Mouse (Mus musculus) adrenal gland (tissue): ENCODE data around the gene Slc39a10.

Experiments used
- intact Hi-C: fragments of 180-260 bp; cut with DNase I; formaldehyde crosslinking; loops from one replicate; pipeline ENCODE4 v1.15.1; 2025
- long read RNA-seq, 2 experiments: library from polyadenylated mRNA; unstranded; transcript quantifications; one replicate each; pipeline ENCODE4 v2.0.0; 2020; ENCODE audit warnings: borderline replicate concordance in 1 of 2; ENCODE audit not compliant: insufficient replicate concordance in 1 of 2

Gene Slc39a10
- long read RNA-seq, experiment 1, full-length matches to known transcripts: 2 of 7 reads
- long read RNA-seq, experiment 1, partial matches to known transcripts: 5 of 7 reads
- long read RNA-seq, experiment 1, other reads (novel, unspliced or antisense): 0 of 7 reads
- long read RNA-seq, experiment 2, full-length matches to known transcripts: 4 of 18 reads
- long read RNA-seq, experiment 2, partial matches to known transcripts: 6 of 18 reads
- long read RNA-seq, experiment 2, other reads (novel, unspliced or antisense): 8 of 18 reads

DNA sequence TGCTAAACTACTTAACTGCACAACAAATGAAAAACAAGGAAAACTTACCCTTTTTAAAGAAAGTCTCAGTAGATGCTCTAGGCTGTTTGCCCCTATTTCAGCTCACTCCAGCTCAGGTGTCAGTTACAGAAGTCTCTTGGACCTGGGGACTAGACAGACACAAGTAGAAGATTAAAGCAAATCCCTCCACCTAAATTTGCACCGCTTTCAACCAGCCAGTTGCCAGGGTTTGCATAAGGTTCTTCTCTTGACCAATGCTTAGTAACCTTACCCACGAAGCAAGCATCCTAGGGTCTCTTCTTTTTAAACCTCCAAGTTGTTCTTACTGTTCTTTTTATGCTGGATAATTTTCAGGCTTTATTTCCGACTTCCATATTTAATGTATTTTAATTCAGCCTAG is at the start of gene Slc39a10:
Gene Slc39a10, minus strand, starts transcription at position 101 of the 400 bp plus-strand sequence.
- intact Hi-C loops: no loop called here

- intact Hi-C loops: no loop called here
Measured at GRCm38 (mm10) chr1:46939295-46939694, 46.6 kb upstream of the Slc39a10 start.

DNA sequence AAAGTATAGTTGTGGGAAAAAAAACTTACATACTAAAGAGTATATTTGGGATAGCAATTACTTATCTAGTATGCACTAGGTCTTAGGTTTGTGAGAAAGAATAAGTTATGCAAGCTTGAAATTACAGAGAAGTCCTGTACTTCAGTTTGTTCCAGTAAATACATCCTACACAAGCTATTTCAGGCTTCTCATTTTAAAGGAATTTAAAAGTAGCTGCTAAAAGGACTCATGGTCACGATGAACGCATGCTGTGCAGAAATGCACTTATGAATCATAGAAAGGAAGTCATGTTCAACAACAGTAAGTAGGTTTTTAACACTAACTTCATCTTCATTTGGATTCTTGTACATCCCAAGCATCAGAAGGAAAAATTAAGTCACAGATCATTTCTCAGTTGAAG is 45.0 kb upstream of the Slc39a10 start:
- intact Hi-C loops: no loop called here

DNA sequence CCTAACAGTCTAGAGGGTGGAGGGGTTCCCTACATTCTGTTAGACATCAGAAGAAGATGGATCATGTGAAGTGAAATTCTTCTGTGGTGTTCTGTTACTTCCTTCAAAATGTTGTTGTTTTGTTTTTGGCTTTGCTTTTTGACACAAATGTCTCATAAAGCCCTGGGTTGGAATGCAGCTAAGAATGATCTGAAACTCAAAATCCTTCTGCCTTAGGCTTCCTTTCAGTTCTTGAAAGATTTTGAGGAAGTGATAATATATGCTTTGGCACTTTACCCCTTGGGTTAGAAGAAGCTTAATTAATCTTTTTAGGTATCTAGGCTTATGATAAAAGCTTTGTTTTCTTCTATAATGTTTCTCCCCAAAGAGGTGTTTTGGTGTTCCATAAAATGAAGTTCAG is 34.5 kb upstream of the Slc39a10 start:
- intact Hi-C loops: no loop called here

GRCm38 (mm10) chr1:46926239-46926638 is 33.6 kb upstream of the Slc39a10 start:
- intact Hi-C loops: no loop called here

- intact Hi-C loops: no loop called here
Measured at GRCm38 (mm10) chr1:46924992-46925391, 32.3 kb upstream of the Slc39a10 start.

DNA sequence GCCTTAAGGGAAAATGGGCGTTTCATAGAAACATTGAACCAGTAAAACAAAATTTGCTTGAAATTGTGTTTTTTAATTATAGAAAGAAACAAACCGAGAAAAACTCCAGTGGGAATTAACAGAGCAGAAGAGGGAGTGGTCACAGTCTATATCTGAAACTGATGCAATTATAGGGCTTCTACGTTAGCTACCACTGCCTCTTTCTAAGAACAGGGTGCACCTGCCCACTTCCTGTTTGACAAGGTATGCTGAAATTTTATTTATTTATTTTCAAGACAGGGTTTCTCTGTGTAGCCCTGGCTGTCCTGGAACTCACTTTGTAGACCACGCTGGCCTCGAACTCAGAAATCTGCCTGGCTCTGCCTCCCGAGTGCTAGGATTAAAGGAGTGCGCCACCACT is 30.3 kb upstream of the Slc39a10 start:
- intact Hi-C loops: no loop called here

DNA sequence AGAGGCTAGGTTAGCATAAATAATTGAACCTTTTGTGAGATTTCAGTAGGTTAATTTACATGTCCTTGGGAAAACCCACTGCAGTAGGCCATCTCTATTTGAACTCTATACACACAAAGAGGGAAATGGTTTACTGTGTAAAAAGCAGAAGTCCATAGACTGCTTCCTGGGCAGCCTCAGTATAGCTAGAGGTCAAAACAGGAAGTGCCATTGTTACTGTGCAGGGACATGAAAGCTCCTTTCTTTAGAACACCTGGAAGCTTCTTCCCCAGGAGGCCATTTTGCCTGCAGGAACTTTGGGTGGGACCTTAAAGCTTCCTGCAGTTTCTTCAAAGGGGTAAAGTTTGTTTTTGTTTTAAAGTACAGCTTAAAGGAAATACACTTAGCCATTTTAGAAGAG is 29.0 kb upstream of the Slc39a10 start:
- intact Hi-C loops: no loop called here

- intact Hi-C loops: no loop called here
Measured at GRCm38 (mm10) chr1:46916237-46916636, 23.6 kb upstream of the Slc39a10 start.

GRCm38 (mm10) chr1:46914349-46914748 is 21.7 kb upstream of the Slc39a10 start:
- intact Hi-C loops: no loop called here

DNA sequence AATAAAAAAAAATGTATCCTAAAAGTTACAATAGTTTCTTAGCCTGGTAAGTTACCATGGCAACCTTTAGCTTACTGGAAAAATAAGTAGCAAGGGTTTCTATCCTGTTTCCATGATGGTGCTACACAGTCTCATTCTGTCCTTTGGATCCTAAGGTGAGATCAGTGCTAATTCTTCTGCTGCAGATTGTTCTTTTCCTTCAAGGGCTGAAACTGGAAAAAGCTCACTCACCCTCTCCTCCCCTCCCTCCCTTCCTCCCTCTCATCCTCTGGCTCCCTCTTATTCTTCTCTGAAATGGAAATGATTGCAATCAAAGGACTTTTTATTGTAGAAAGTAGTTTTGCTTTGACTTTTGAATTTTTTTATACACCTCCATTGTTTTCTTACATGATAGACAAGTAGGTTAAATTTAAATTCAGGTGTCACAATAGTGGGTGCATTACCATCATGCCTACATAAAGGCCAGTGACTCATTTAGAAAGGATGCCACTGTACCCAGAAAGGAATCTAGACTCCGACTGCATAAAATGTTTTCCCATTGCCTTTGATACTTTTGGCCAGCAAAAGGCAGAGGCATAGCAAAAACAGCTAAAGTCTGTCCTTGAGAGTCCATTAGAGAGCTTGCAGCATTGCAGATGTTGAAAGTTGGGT is 20.0 kb upstream of the Slc39a10 start:
- intact Hi-C loops: no loop called here

- intact Hi-C loops: no loop called here
Measured at GRCm38 (mm10) chr1:46910154-46910553, 17.5 kb upstream of the Slc39a10 start.

- intact Hi-C loops: no loop called here
Measured at GRCm38 (mm10) chr1:46905706-46906105, 13.1 kb upstream of the Slc39a10 start.

DNA sequence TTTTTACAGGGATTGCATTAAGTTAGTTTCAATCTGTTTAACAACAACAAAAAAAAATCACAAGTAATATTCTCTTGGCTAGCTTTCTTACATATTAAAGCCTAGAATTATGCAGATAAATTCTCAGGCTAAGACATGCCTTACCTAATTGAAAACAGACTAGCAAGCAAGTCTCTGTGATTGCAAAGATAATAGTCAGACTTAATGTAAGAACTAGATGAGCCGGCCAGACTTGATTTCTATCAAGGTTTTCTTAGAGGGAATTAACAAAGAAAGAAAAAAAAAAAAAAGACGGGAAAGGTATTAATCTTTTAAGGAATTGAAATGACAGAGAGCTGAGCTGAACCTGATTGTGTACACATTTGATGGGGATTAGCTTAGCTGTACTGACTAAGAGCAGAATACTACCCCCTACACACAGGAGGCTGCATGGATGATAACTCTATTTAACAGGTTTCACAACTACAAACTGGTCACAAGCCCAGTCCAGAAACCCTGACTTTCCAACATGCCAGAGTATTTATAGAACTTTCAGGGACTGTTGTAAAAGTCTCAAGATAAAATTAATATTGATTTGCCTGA is 9.5 kb upstream of the Slc39a10 start:
- intact Hi-C loops: no loop called here

DNA sequence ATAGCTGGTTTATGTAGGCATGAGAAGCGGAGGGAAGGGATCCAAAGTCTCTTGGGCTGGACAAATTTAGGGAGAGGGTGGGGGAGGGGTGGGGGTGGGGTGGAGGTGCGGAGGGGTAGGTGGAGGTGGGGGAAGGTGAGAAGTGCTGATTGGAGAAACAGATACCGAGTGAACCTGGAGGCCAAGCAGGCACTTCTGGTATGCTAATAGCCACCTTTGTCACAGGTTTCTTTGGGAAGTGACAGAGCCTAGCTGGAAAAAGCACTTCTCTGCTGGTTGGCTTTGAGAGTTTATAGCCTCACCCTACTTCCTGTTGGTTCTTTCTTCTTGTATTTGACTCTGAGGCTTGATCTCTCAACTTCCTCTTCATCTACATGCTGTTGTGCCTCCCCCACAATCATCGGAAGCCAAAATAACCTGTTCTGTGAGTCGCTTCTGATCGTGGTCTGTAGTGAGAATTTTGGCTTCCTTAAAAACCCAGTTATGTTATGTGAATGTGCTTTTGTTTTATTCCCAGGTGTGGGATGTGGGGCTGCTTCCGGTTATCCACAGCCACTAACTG is 1.7 kb upstream of the Slc39a10 start:
- intact Hi-C loops: no loop called here

DNA sequence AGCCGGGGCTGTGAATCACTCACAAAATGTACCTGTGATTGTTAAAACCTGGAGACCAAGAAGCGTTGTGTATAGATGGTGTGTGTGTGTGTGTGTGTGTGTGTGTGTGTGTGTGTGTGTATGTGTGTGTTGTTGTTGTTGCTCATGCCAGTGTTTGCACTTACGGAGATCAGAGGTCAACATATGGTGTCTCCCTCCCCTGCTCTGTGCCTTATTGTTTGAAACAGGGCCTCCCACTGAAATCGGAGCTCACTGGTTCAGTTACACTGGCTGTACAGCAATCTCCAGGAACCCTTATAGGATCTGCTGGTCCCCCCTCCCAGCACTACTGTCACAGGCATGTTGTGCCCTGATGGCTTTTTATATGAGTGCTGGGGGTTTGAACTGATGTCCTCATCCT is 3.9 kb downstream of the Slc39a10 start:
- intact Hi-C loops: no loop called here

DNA sequence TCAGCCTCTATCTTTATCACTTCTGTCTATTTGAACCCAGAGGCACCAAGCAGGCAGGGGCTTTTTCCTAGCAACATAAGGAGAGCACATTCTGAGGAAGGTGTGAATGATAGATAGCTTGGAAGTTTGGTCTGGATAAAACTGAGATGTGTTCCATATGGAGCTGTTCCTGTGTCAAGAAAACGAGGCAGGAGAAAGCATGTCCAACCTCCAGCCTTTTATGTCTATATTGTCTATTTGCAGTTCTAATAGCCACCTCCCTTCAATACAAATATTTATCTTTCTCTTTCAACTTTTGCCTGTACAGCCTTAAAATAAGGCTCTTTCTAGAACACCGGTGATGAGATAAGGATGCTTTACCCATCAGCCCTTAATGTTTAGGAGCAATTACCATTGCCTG is 4.3 kb downstream of the Slc39a10 start:
- intact Hi-C loops: no loop called here

- intact Hi-C loops: no loop called here
Measured at GRCm38 (mm10) chr1:46887908-46888307, 4.7 kb downstream of the Slc39a10 start.

DNA sequence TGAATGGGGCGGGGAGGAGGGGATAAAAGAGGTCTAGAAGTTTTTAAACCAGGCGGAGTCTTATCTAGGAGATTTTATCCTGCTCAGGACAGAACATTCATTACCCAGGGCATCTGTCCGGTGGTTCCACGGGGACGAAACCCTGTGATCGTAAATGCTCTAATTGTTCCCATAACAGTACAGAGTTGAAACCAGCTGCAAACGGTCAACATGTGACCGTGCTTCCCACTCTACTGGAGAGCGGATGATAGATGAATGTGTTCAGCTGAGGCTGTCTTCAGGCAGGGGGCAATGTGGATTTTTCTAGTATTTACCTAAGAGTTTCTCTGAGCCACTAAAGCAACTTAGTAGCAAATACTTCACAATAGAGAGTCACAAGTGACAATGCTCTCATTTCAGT is 6.6 kb downstream of the Slc39a10 start:
- intact Hi-C loops: no loop called here

GRCm38 (mm10) chr1:46885231-46885630 is 7.4 kb downstream of the Slc39a10 start:
- intact Hi-C loops: no loop called here

DNA sequence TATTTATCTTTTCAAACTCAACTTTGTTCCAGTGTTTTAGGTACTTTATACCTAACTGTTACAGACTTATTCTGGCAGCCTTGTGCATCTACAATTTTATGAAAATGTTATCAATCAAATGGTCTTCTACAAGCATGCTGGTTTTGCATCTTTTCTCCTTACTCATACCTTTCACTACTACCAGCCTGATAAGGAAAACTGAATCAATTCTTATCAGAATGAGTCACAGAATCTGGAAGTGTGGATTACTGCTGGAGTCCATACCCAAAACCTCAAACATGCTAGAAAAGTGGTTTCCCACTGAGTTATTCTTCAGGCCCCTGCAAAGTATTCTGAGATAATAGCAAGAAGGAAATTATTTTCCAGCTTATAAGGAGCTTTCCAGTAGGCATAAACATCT is 12.7 kb downstream of the Slc39a10 start:
- intact Hi-C loops: no loop called here

- intact Hi-C loops: no loop called here
Measured at GRCm38 (mm10) chr1:46873770-46874169, 18.9 kb downstream of the Slc39a10 start.

DNA sequence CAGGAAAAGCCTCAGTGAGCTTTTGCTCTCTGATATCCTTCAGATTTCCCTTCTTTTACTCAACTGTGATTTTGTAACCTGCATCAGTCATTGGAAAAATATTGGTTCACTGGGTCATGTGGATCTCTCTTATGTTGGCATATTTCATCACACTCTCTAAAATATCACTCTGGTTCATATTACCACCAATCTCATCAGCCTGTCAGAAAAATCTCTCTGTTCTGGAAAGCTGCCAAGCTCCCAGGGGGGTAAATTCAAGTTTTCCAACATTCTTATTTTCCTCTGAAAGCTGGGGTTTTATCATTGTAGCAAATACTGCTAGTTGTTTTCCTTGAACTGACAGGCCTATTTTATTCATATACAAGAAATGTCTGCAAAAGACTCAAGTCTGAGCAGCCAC is 22.9 kb downstream of the Slc39a10 start:
- intact Hi-C loops: no loop called here
